Mouse (Mus musculus) CD8-positive naive resting alpha-beta T cell, adult 2 months (primary cell): ENCODE data around the gene Trp53bp2.

ENCODE experiments used
- DNase-seq, 2 experiments: peaks; one replicate each; pipeline ENCODE4 v3.0.0; 2022; ENCODE audit warnings: low read depth in 2 of 2, low spot score in 2 of 2

Gene Trp53bp2

DNA sequence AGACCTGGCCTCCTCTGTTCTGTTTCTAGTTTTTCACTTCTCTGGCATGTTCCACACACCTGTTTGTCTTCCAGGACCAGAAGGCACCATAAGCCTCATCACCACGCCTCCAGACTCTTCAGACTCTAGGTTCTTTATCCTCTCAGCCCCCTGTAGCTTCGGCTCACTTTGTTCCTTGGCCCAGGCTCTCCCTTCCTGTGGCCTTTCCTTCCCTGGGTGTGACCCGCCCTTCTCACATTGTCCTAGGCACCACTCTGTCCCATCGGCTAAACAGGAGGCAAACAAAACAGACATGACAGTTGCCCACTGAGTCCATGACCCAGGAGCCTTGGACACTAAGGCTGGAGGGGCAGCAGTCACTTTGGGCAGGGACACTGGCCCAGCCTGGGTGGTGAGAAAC, 91.3 kb downstream of the Trp53bp2 start:
- DNase-seq, result no peak

- DNase-seq, result no peak
Observed at GRCm38 (mm10) chr1:182500843-182501242, 91.9 kb downstream of the Trp53bp2 start.

DNA sequence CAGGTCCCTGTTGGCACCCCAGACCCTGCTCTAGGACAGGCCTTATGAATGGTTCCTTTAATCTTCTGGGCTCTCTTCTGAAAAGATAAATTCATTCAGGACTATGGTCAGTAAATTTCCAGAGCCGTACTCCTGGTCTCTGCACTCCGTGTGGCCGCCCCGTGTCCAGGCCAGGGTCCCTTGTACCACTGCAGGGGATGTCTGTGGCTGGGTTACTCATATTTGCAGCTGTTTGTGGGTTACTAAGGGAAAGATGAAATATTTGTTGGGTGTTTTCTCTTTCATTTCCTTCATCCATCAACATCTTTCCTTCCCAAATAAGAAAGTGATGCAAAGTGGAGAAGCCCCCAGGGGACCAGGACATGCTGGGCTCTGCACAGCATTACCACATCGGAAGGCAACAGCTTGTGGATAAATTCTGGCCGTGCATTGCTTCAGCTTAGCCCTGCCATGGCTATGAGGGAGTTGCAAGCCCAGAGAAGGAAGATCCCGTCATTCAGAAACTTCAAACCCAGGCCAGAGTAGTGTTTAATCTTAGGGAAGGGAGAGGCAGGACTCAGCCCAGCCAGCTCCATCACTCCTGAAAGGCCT, 92.9 kb downstream of the Trp53bp2 start:
- no peak for DNase-seq

DNA sequence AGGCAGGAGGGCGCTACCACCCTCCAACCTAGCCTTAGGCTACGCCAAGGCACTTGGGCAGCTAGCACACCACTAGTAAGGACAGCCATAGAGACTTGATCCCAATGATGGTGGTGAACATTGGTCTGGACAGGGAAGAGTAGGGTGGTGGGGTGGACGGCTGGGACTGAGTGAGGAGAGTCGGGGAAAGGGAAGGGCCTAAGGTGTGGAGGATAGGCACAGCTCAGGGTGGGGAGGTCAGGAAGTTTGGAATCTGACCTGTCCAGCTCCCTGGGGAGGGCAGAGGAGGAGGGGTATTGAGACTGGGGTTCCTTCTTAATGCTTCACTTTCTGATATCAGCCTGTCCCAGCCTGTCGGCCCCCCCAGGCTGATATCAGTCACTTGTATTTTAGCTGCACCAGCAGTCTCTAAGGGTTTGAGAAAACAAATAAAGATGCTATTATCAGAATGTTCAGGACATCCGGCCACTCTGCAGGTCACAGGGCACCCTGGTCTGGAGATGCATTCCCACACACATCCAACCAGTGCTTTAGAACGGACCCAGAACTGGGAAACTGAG, 93.6 kb downstream of the Trp53bp2 start:
- no peak for DNase-seq

GRCm38 (mm10) chr1:182503206-182503900, 94.4 kb downstream of the Trp53bp2 start:
- DNase-seq, result no peak

GRCm38 (mm10) chr1:182504223-182504622, 95.3 kb downstream of the Trp53bp2 start:
- no peak for DNase-seq

GRCm38 (mm10) chr1:182505291-182505690, 96.3 kb downstream of the Trp53bp2 start:
- DNase-seq, result no peak

- peak in 1 of 2 experiments; percentile 28 for DNase-seq
Observed at GRCm38 (mm10) chr1:182506229-182506986, 97.4 kb downstream of the Trp53bp2 start.

DNA sequence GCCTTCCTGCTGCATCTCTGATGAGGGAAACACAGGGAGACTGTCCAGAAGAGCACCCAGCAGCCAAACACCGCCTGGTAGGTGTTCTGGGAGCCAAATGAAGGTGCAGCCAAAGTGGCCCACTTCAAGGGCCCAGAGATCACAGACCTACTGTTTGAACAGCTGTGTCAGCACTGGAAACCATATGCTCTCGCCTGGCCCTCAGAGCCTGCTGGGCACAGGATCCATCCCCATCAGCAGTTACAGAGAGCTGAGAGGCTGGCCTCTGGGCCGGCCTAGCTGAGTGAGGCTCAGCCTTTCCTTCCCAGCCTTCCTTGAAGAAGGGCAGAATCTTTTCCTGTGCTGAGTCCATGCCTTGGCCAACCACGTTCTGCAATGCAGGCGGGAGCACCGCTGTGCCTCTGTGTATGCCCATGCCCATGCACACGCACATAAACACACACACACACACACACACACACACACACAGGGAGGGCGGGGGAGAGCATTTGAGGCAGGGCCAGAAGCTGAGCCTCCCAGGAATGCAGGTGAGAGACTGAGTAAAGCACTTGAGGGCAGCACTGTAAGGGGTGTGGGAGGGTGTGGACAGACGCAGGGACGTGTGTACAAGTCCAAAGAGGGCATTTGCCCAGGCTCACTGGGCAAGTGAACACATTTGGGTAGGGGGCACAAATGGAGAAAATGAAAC, 100.3 kb downstream of the Trp53bp2 start:
- DNase-seq, result no peak

GRCm38 (mm10) chr1:182511073-182511472, 102.1 kb downstream of the Trp53bp2 start:
- no peak for DNase-seq

GRCm38 (mm10) chr1:182511778-182512177, 102.8 kb downstream of the Trp53bp2 start:
- DNase-seq, result no peak
